Mouse (Mus musculus) embryonic facial prominence, embryonic 10.5 days (tissue): ENCODE data around the gene Gm7982. TPM values are rescaled to one million over a fixed set of nuclear protein-coding genes. Genes with fewer than 3 reads are reported as not detected.
"Not testable (repeated sequence)": the region's sequence is repeated elsewhere in the genome, so short reads cannot be mapped to it uniquely, and the experiment has no call there.

Experiments
- DNase-seq: peaks from one replicate; pipeline ENCODE4 v3.0.0-alpha.2; 2017; ENCODE audit warnings: low spot score
- H3K27ac ChIP-seq: fragments of 300-500 bp; sonication (generic); replicated peaks from 2 replicates; pipeline ENCODE4 v1.5.1; 2016; ENCODE audit warnings: mild to moderate bottlenecking
- H3K27me3 ChIP-seq: fragments of 300-500 bp; sonication (generic); replicated peaks from 2 replicates; pipeline ENCODE4 v1.6.1; 2016; ENCODE audit warnings: low read depth, mild to moderate bottlenecking; ENCODE audit not compliant: poor library complexity, severe bottlenecking
- H3K36me3 ChIP-seq: fragments of 300-500 bp; sonication (generic); replicated peaks from 2 replicates; pipeline ENCODE4 v1.6.1; 2016; ENCODE audit warnings: mild to moderate bottlenecking, moderate library complexity
- H3K4me1 ChIP-seq: fragments of 300-500 bp; sonication (generic); 2 replicates; pipeline ENCODE4 v1.6.1; 2016
- H3K4me3 ChIP-seq: fragments of 300-500 bp; sonication (generic); 2 replicates; pipeline ENCODE4 v1.5.1; 2016; ENCODE audit warnings: mild to moderate bottlenecking, moderate library complexity
- H3K9me3 ChIP-seq: fragments of 300-500 bp; sonication (generic); 2 replicates; pipeline ENCODE4 v1.6.1; 2016; ENCODE audit warnings: mild to moderate bottlenecking
- WGBS: fragments of 180-500 bp; shearing (Covaris S2); methylation state at CpG from one replicate; pipeline ENCODE4 v1.1.7; 2016; 5-methylcytosine and 5-hydroxymethylcytosine counted together
- polyA plus RNA-seq: library from polyadenylated mRNA; unstranded; fragments of >200 nt; fragmentation: Nextera tagmentation; extraction: Ambion mirVana; gene quantifications from 2 replicates; pipeline ENCODE4 v1.2.1, GENCODE M21; 2016

The Gm7982 gene
- not detected in 2 replicates for polyA plus RNA-seq

- not testable (repeated sequence) for H3K4me1 ChIP-seq, H3K27ac ChIP-seq, H3K27me3 ChIP-seq, H3K4me3 ChIP-seq, H3K9me3 ChIP-seq, DNase-seq, H3K36me3 ChIP-seq
- WGBS: no CpG with 5 or more reads among the region's 3 CpGs
These were observed at the start of gene Gm7982 for GRCm38 (mm10) chr5:95741714-95742113. Gm7982 (plus strand) TSS chr5:95742014.

DNA sequence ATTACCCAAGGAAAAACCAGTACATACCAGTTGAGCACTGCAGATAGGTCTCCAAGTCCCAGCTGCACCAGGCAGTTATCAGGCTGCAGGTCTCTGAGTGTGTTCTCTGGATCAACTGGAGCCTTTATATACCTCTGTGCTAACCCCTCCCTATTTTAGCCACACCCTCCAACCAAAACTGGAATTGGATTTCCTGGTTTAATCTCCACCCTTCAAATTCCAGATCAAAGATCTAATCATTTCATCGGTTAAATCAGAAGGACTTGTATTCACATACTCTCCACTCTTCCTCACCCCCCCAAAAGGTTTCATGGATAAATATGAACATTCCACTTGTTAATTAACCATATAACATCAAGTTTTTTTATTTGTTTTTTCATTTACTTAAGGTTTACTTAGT is 5.7 kb upstream of the Gm7982 start, which contains the start of gene Gm7978:
Gene Gm7978 (minus strand): TSS at position 101 of the 400 bp plus-strand sequence.
- not testable (repeated sequence) for H3K27me3 ChIP-seq, H3K36me3 ChIP-seq, H3K4me1 ChIP-seq, H3K27ac ChIP-seq, H3K4me3 ChIP-seq, H3K9me3 ChIP-seq, DNase-seq
- WGBS: no CpG with 5 or more reads among the region's 1 CpGs

DNA sequence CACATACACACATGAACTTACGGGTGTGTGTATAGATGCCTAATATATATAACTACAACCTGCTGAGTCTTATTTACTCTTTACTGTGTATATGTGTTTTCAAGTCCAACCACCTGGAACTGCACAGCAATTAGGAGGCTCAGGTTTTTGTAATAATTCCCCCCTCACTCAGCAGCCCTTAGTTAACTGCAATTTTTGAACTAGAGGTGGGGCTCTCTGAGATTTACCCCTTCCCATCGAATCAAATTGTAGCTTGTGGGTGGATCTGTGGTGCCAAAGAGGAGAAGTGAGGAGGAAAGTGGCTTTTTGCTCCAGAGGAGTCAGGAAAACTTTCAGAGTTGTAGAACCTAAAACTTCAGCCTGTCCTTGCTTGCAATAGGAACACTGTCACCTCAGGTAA is 33.9 kb downstream of the Gm7982 start, which contains the start of gene E330014E10Rik:
Gene E330014E10Rik (plus strand): TSS at position 301 of the 400 bp plus-strand sequence.
- not testable (repeated sequence) for H3K4me3 ChIP-seq, H3K27ac ChIP-seq, H3K4me1 ChIP-seq, H3K36me3 ChIP-seq, H3K27me3 ChIP-seq, H3K9me3 ChIP-seq, DNase-seq
- no CpG with 5 or more reads among the region's 2 CpGs for WGBS

Other genes with a start within 250 kb of the Gm7982 start
- not detected in 2 replicates for gene Gm3286, start 231.3 kb upstream of the Gm7982 start, polyA plus RNA-seq
- gene Gm7971, start 147.1 kb upstream of the Gm7982 start, polyA plus RNA-seq: not detected in 2 replicates
- not detected in 2 replicates for gene Gm7978, start 5.8 kb upstream of the Gm7982 start, polyA plus RNA-seq
- gene E330014E10Rik, start 34.0 kb downstream of the Gm7982 start, polyA plus RNA-seq: not detected in 2 replicates
- 4.7 and 6.2 TPM in 2 replicates for gene Cxcl13, start 214.9 kb downstream of the Gm7982 start, polyA plus RNA-seq